Mouse (Mus musculus): Measurements from ENCODE around the gene Snapc3. TPM values are rescaled to one million over a fixed set of nuclear protein-coding genes. Genes with fewer than 3 reads are reported as not detected.
"Not testable (repeated sequence)": the region's sequence is repeated elsewhere in the genome, so short reads cannot be mapped to it uniquely, and the experiment has no call there.

Gene Snapc3
- polyA plus RNA-seq, 1 experiment from 2014 or later: 75.3 TPM

- Histone ChIP-seq H3K27me3 (replicated peaks) (no peaks in the 10 kb centered on the region), H3K9me3 (no peaks in the 10 kb centered on the region), H3K9ac (no peak overlapping the region), H3K36me3 (replicated peaks) (no peaks in the 10 kb centered on the region), H3K4me2 (no peak overlapping the region), H3K27ac (no peak overlapping the region), H3K4me1 (no peaks in the 10 kb centered on the region), H3K4me3 (no peak overlapping the region)
- ATAC-seq (replicated peaks): no peak
- WGBS: 95% methylated on average over 3 of the region's 3 CpGs
Measured at GRCm38 (mm10) chr4:83512217-83512616, 94.7 kb downstream of the Snapc3 start.

GRCm38 (mm10) chr4:83512644-83513043, 95.1 kb downstream of the Snapc3 start:
- H3K9me3 ChIP-seq: no peaks in the 10 kb centered on the region
- WGBS: 72% methylated on average over 2 of the region's 2 CpGs
- H3K4me2 ChIP-seq: no peak overlapping the region
- H3K36me3 ChIP-seq (replicated peaks): no peaks in the 10 kb centered on the region
- no peaks in the 10 kb centered on the region for H3K4me1 ChIP-seq
- no peak overlapping the region for H3K9ac ChIP-seq
- ATAC-seq (replicated peaks): no peak
- H3K4me3 ChIP-seq: no peak overlapping the region
- H3K27ac ChIP-seq: no peak overlapping the region
- no peaks in the 10 kb centered on the region for H3K27me3 ChIP-seq (replicated peaks)

GRCm38 (mm10) chr4:83514183-83514582, 96.7 kb downstream of the Snapc3 start:
- no peak for ATAC-seq (replicated peaks)
- no peak overlapping the region for H3K9ac ChIP-seq
- H3K27ac ChIP-seq: no peak overlapping the region
- H3K9me3 ChIP-seq: no peaks in the 10 kb centered on the region
- no peaks in the 10 kb centered on the region for H3K36me3 ChIP-seq (replicated peaks)
- no peaks in the 10 kb centered on the region for H3K4me1 ChIP-seq
- H3K27me3 ChIP-seq (replicated peaks): no peaks in the 10 kb centered on the region
- H3K4me3 ChIP-seq: no peak overlapping the region
- 91% methylated on average over 1 of the region's 1 CpGs for WGBS
- H3K4me2 ChIP-seq: no peak overlapping the region

GRCm38 (mm10) chr4:83514976-83515669, 97.6 kb downstream of the Snapc3 start:
- no peak overlapping the region for H3K27ac ChIP-seq
- H3K4me1 ChIP-seq: no peaks in the 10 kb centered on the region
- no peak overlapping the region for H3K9ac ChIP-seq
- ATAC-seq (replicated peaks): no peak
- no peaks in the 10 kb centered on the region for H3K27me3 ChIP-seq (replicated peaks)
- no peaks in the 10 kb centered on the region for H3K9me3 ChIP-seq
- H3K4me2 ChIP-seq: no peak overlapping the region
- H3K36me3 ChIP-seq (replicated peaks): no peaks in the 10 kb centered on the region
- WGBS: 81% methylated on average over 10 of the region's 10 CpGs
- H3K4me3 ChIP-seq: no peak overlapping the region

GRCm38 (mm10) chr4:83516144-83516543, 98.6 kb downstream of the Snapc3 start:
- ATAC-seq (replicated peaks); H3K9me3 ChIP-seq; H3K4me2 ChIP-seq; H3K27me3 ChIP-seq (replicated peaks); H3K36me3 ChIP-seq (replicated peaks); H3K4me1 ChIP-seq; H3K27ac ChIP-seq; H3K9ac ChIP-seq; H3K4me3 ChIP-seq: not testable (repeated sequence)
- WGBS: 91% methylated on average over 5 of the region's 6 CpGs

Other genes with a start within 250 kb of the Snapc3 start
- 5.6 and 6.0 TPM in 2 replicates for gene Ttc39b, start 93.5 kb upstream of the Snapc3 start, polyA plus RNA-seq (2015; fragmentation: Nextera tagmentation; extraction: Ambion mirVana)
- 253 and 273 TPM in 2 replicates for gene Psip1, start 68.7 kb downstream of the Snapc3 start, polyA plus RNA-seq (2015; fragmentation: Nextera tagmentation; extraction: Ambion mirVana)
- gene Ccdc171, start 107.8 kb downstream of the Snapc3 start, polyA plus RNA-seq (2015; fragmentation: Nextera tagmentation; extraction: Ambion mirVana): 3.9 and 4.2 TPM in 2 replicates

Data from midbrain, embryonic 15.5 days (tissue).